Mouse (Mus musculus): ENCODE results near the gene Selplg. TPM values are rescaled to one million over a fixed set of nuclear protein-coding genes. Genes with fewer than 3 reads are reported as not detected.
A peak's percentile ranks its signal among the peaks of the same experiment; 100 is the strongest.
"Not testable (repeated sequence)": the region's sequence is repeated elsewhere in the genome, so short reads cannot be mapped to it uniquely, and the experiment has no call there.

The Selplg gene
- polyA plus RNA-seq, 1 experiment from 2014 or later, result 9.1 TPM

- Histone ChIP-seq H3K9me3 (replicated peaks; ENCODE audit: control insufficient read depth, low read length) (no peaks in the 10 kb centered on the region), H3K4me1 (ENCODE audit: control insufficient read depth, insufficient read depth, low read length) (peaks cover 27% of the 10 kb centered on the region), H3K36me3 (ENCODE audit: control insufficient read depth, insufficient read depth, low read length) (no peaks in the 10 kb centered on the region), H3K9ac (ENCODE audit: low read length) (peak overlapping the region; percentile 59), H3K4me3 (replicated peaks; ENCODE audit: low read length) (peak overlapping the region; percentile 40), H3K27me3 (ENCODE audit: control insufficient read depth, insufficient read depth, low read length) (no peaks in the 10 kb centered on the region), H3K27ac (ENCODE audit: low read length) (peak overlapping the region; percentile 71; the same call in 1 of the 2 replicates), H3K4me2 (ENCODE audit: low read depth, low read length) (peak overlapping the region; percentile 57)
- WGBS, result 4% methylated on average over 13 of the region's 13 CpGs
- ATAC-seq (ENCODE audit: insufficient read depth, low FRiP score), result peak; percentile 15; the same call in 1 of the 2 replicates
These were observed 35.9 kb downstream of the Selplg start for GRCm38 (mm10) chr5:113796401-113797148.

- Histone ChIP-seq H3K9me3 (replicated peaks; ENCODE audit: control insufficient read depth, low read length) (no peaks in the 10 kb centered on the region), H3K9ac (ENCODE audit: low read length) (no peak overlapping the region), H3K36me3 (ENCODE audit: control insufficient read depth, insufficient read depth, low read length) (no peaks in the 10 kb centered on the region), H3K4me2 (ENCODE audit: low read depth, low read length) (no peak overlapping the region), H3K27me3 (ENCODE audit: control insufficient read depth, insufficient read depth, low read length) (no peaks in the 10 kb centered on the region), H3K4me3 (replicated peaks; ENCODE audit: low read length) (no peak overlapping the region), H3K27ac (ENCODE audit: low read length) (no peak overlapping the region), H3K4me1 (ENCODE audit: control insufficient read depth, insufficient read depth, low read length) (peaks cover 33% of the 10 kb centered on the region)
- no peak for ATAC-seq (ENCODE audit: insufficient read depth, low FRiP score)
- WGBS, result 70% methylated on average over 16 of the region's 16 CpGs
These were observed 41.0 kb downstream of the Selplg start for GRCm38 (mm10) chr5:113791197-113792095.

DNA sequence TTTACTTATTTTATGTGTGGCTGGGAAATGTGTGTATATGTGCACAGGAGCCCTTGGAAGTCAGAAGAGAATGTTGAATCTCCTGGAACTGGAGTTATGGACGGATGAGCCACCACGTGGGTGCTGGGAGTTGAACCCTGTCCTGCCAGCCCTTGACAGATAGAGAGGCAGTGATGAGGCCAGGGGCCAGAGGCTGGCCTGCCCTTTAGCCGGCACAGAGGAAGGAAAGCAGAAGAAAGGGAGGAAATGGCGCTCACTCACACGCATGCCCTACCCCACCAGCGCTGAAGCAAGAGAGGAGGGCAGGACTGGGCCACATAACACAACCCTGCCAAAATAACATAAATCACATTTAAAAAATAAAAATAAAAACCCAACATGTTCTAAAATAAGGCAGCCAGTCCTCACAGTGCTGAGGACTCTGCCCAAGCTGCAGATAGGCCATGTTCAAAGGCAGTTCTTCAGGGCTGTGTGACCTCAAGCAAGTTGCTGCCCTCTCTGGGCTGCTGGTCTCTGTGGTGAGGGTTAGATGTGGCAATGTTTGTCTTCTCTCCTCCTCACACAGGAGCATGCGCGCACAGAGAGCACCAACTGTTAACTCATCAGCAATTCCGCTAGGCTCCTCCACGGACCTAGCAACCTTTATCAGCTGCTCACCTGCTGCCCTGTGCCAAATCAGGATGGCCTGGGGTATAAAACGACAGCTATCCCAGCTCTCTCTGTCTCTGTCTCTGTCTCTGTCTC lies 41.8 kb downstream of the Selplg start:
- no peak overlapping the region for H3K9ac ChIP-seq (ENCODE audit: low read length)
- H3K4me1 ChIP-seq (ENCODE audit: control insufficient read depth, insufficient read depth, low read length), result peaks cover 29% of the 10 kb centered on the region
- WGBS, result 56% methylated on average over 11 of the region's 11 CpGs
- no peaks in the 10 kb centered on the region for H3K36me3 ChIP-seq (ENCODE audit: control insufficient read depth, insufficient read depth, low read length)
- H3K27me3 ChIP-seq (ENCODE audit: control insufficient read depth, insufficient read depth, low read length), result no peaks in the 10 kb centered on the region
- H3K4me3 ChIP-seq (replicated peaks; ENCODE audit: low read length), result no peak overlapping the region
- no peaks in the 10 kb centered on the region for H3K9me3 ChIP-seq (replicated peaks; ENCODE audit: control insufficient read depth, low read length)
- H3K4me2 ChIP-seq (ENCODE audit: low read depth, low read length), result no peak overlapping the region
- H3K27ac ChIP-seq (ENCODE audit: low read length), result no peak overlapping the region
- ATAC-seq (ENCODE audit: insufficient read depth, low FRiP score), result no peak

GRCm38 (mm10) chr5:113789075-113789788 lies 43.2 kb downstream of the Selplg start:
- 0 out of 2 replicates have a peak overlapping the region, but pooled peaks have one; percentile 31 for H3K4me2 ChIP-seq (ENCODE audit: low read depth, low read length)

DNA sequence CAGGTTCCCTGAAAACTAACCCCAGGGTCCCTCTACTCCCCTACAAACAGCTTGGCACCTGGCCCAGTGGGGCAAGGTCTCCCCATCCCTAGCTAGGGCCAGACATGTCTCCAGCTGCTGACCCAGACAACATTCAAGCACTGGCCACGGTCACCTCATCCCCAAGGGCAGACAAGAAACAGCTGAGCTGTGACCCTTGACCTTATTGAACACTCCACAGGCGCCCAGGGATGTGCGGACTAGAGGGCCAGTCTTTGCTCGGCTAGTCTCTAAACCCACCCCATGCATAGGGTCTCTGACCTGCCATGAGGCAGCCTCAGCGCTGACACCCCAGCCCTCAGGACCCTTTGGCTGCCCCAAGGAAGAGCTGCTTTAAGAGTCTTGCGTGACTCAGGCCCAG lies 43.8 kb downstream of the Selplg start:
- H3K9ac ChIP-seq (ENCODE audit: low read length), result no peak overlapping the region
- H3K4me3 ChIP-seq (replicated peaks; ENCODE audit: low read length), result no peak overlapping the region
- no peaks in the 10 kb centered on the region for H3K27me3 ChIP-seq (ENCODE audit: control insufficient read depth, insufficient read depth, low read length)
- no peaks in the 10 kb centered on the region for H3K9me3 ChIP-seq (replicated peaks; ENCODE audit: control insufficient read depth, low read length)
- ATAC-seq (ENCODE audit: insufficient read depth, low FRiP score), result peak; percentile 14; the same call in 1 of the 2 replicates
- H3K4me1 ChIP-seq (ENCODE audit: control insufficient read depth, insufficient read depth, low read length), result peaks cover 31% of the 10 kb centered on the region
- no peaks in the 10 kb centered on the region for H3K36me3 ChIP-seq (ENCODE audit: control insufficient read depth, insufficient read depth, low read length)
- peak overlapping the region; percentile 83 for H3K27ac ChIP-seq (ENCODE audit: low read length)
- 34% methylated on average over 6 of the region's 6 CpGs for WGBS
- H3K4me2 ChIP-seq (ENCODE audit: low read depth, low read length), result no peak overlapping the region

More at GRCm38 (mm10) chr5:113789075-113789788, 43.2 kb downstream of the Selplg start:
- peaks cover 29% of the 10 kb centered on the region for H3K4me1 ChIP-seq (ENCODE audit: control insufficient read depth, insufficient read depth, low read length)
- no peaks in the 10 kb centered on the region for H3K9me3 ChIP-seq (replicated peaks; ENCODE audit: control insufficient read depth, low read length)
- H3K9ac ChIP-seq (ENCODE audit: low read length), result peak overlapping the region; percentile 43
- peak overlapping the region; percentile 83 for H3K27ac ChIP-seq (ENCODE audit: low read length)
- H3K4me3 ChIP-seq (replicated peaks; ENCODE audit: low read length), result no peak overlapping the region
- peak; percentile 83 for ATAC-seq (ENCODE audit: insufficient read depth, low FRiP score)
- no peaks in the 10 kb centered on the region for H3K27me3 ChIP-seq (ENCODE audit: control insufficient read depth, insufficient read depth, low read length)
- H3K36me3 ChIP-seq (ENCODE audit: control insufficient read depth, insufficient read depth, low read length), result no peaks in the 10 kb centered on the region
- 30% methylated on average over 7 of the region's 7 CpGs for WGBS

DNA sequence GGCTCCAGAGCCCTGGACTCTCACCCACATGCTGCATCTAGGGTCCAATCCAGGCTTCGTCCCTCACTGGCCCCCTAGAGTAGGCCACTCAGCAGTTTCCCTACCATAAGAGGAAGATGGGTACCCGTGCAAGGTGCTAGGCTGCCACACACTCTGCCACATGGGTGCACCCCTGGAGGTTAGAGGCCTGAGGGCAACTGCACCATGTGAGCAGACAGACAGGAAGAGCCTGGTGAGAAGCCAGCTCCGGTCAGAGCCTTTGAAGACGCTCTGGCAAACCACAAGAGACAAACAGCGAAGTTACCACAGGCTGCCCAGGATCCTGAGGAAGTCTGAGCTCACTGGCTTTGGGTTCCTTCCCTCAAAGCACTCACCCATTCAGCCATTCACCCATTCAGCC lies 45.5 kb downstream of the Selplg start:
- Histone ChIP-seq H3K27me3 (ENCODE audit: control insufficient read depth, insufficient read depth, low read length) (peaks cover 3% of the 10 kb centered on the region; the same call in 1 of the 2 replicates), H3K9me3 (replicated peaks; ENCODE audit: control insufficient read depth, low read length) (no peaks in the 10 kb centered on the region), H3K4me1 (ENCODE audit: control insufficient read depth, insufficient read depth, low read length) (peaks cover 40% of the 10 kb centered on the region), H3K27ac (ENCODE audit: low read length) (no peak overlapping the region), H3K36me3 (ENCODE audit: control insufficient read depth, insufficient read depth, low read length) (no peaks in the 10 kb centered on the region), H3K4me3 (replicated peaks; ENCODE audit: low read length) (no peak overlapping the region), H3K9ac (ENCODE audit: low read length) (no peak overlapping the region), H3K4me2 (ENCODE audit: low read depth, low read length) (no peak overlapping the region)
- 70% methylated on average over 5 of the region's 5 CpGs for WGBS
- ATAC-seq (ENCODE audit: insufficient read depth, low FRiP score), result no peak

DNA sequence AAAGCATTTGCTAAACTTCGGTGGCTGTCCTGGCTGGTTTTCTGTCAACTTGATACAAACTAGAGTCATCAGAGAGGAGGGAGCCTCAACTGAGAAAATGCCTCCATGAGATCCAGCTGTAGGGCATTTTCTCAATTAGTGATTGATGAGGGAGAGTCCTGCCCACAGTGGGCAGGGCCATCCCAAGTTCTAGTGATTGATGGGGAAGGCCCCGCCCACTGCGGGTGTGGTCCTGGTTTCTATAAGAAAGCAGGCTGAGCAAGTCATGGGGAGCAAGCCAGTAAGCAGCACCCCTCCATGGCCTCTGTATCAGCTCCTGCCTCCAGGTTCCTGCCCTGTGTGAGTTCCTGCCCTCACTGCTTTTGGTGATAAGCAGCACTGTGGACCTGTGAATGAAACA lies 48.3 kb downstream of the Selplg start:
- peak; percentile 4; the same call in 1 of the 2 replicates for ATAC-seq (ENCODE audit: insufficient read depth, low FRiP score)
- H3K9me3 ChIP-seq (replicated peaks; ENCODE audit: control insufficient read depth, low read length); H3K36me3 ChIP-seq (ENCODE audit: control insufficient read depth, insufficient read depth, low read length); H3K27me3 ChIP-seq (ENCODE audit: control insufficient read depth, insufficient read depth, low read length); H3K4me3 ChIP-seq (replicated peaks; ENCODE audit: low read length): not testable (repeated sequence)
- Histone ChIP-seq H3K4me1 (ENCODE audit: control insufficient read depth, insufficient read depth, low read length) (peaks cover 23% of the 10 kb centered on the region), H3K27ac (ENCODE audit: low read length) (peak overlapping the region; percentile 97), H3K4me2 (ENCODE audit: low read depth, low read length) (0 out of 2 replicates have a peak overlapping the region, but pooled peaks have one; percentile 32), H3K9ac (ENCODE audit: low read length) (peak overlapping the region; percentile 60; the same call in 1 of the 2 replicates)
- 23% methylated on average over 3 of the region's 3 CpGs for WGBS

- Histone ChIP-seq H3K27ac (ENCODE audit: low read length) (peak overlapping the region; percentile 97), H3K4me1 (ENCODE audit: control insufficient read depth, insufficient read depth, low read length) (peaks cover 18% of the 10 kb centered on the region), H3K27me3 (ENCODE audit: control insufficient read depth, insufficient read depth, low read length) (peaks cover 3% of the 10 kb centered on the region; the same call in 1 of the 2 replicates), H3K9me3 (replicated peaks; ENCODE audit: control insufficient read depth, low read length) (no peaks in the 10 kb centered on the region), H3K36me3 (ENCODE audit: control insufficient read depth, insufficient read depth, low read length) (no peaks in the 10 kb centered on the region), H3K9ac (ENCODE audit: low read length) (peak overlapping the region; percentile 60), H3K4me2 (ENCODE audit: low read depth, low read length) (0 out of 2 replicates have a peak overlapping the region, but pooled peaks have one; percentile 32), H3K4me3 (replicated peaks; ENCODE audit: low read length) (no peak overlapping the region)
- peak; percentile 78 for ATAC-seq (ENCODE audit: insufficient read depth, low FRiP score)
- WGBS, result 4% methylated on average over 12 of the region's 12 CpGs
These were observed 48.9 kb downstream of the Selplg start for GRCm38 (mm10) chr5:113783581-113784001.
